Mouse (Mus musculus) brain, adult 2 months (tissue): Measurements from ENCODE around the gene Chgb.
A peak's percentile ranks its signal among the peaks of the same experiment; 100 is the strongest.

Experiments used
- DNase-seq: peaks from one replicate; pipeline ENCODE4 v3.0.0; 2011; ENCODE audit warnings: low read depth, low spot score

The Chgb gene

GRCm38 (mm10) chr2:132780978-132781377 is at the start of gene Chgb:
TSS of gene Chgb (plus strand) at chr2:132781278.
- no peak for DNase-seq

- no peak for DNase-seq
These were observed 48.1 kb upstream of the Chgb start for GRCm38 (mm10) chr2:132732940-132733339.

GRCm38 (mm10) chr2:132733603-132734573 is 47.2 kb upstream of the Chgb start:
- peak; percentile 63 for DNase-seq

- peak; percentile 94 for DNase-seq
These were observed 42.2 kb upstream of the Chgb start for GRCm38 (mm10) chr2:132738816-132739432.

- peak; percentile 93 for DNase-seq
These were observed 39.2 kb upstream of the Chgb start for GRCm38 (mm10) chr2:132741862-132742347.

GRCm38 (mm10) chr2:132744866-132745265 is 36.2 kb upstream of the Chgb start:
- peak; percentile 84 for DNase-seq

- peak; percentile 50 for DNase-seq
These were observed 35.0 kb upstream of the Chgb start for GRCm38 (mm10) chr2:132746108-132746507.

GRCm38 (mm10) chr2:132750726-132751125 is 30.4 kb upstream of the Chgb start:
- DNase-seq = peak; percentile 76

- peak; percentile 99 for DNase-seq
These were observed 29.7 kb upstream of the Chgb start for GRCm38 (mm10) chr2:132751141-132752066.

- DNase-seq = peak; percentile 26
These were observed 28.7 kb upstream of the Chgb start for GRCm38 (mm10) chr2:132752398-132752797.

- DNase-seq = peak; percentile 91
These were observed 27.9 kb upstream of the Chgb start for GRCm38 (mm10) chr2:132753137-132753536.

GRCm38 (mm10) chr2:132757911-132758310 is 23.2 kb upstream of the Chgb start:
- DNase-seq = peak; percentile 93

GRCm38 (mm10) chr2:132770822-132771221 is 10.3 kb upstream of the Chgb start:
- DNase-seq = no peak

- DNase-seq = peak; percentile 95
These were observed 476 bp downstream of the Chgb start for GRCm38 (mm10) chr2:132781439-132782068.

- DNase-seq = peak; percentile 85
These were observed 3.0 kb downstream of the Chgb start for GRCm38 (mm10) chr2:132784039-132784438.

GRCm38 (mm10) chr2:132793441-132794203 is 12.5 kb downstream of the Chgb start:
- peak; percentile 90 for DNase-seq

GRCm38 (mm10) chr2:132794204-132794586 is 13.1 kb downstream of the Chgb start:
- DNase-seq = peak; percentile 47

- DNase-seq = no peak
These were observed 21.9 kb downstream of the Chgb start for GRCm38 (mm10) chr2:132802976-132803375.

- DNase-seq = peak; percentile 99
These were observed 34.7 kb downstream of the Chgb start, which contains the start of the genes Trmt6 and Mcm8 for GRCm38 (mm10) chr2:132815608-132816314. TSS of gene Trmt6 (minus strand) at chr2:132816055. TSS of gene Mcm8 (plus strand) at chr2:132816141.
